Mouse (Mus musculus) limb, embryonic 12.5 days (tissue): ENCODE measurements around the gene Safb2. TPM values are rescaled to one million over a fixed set of nuclear protein-coding genes. Genes with fewer than 3 reads are reported as not detected.
A peak's percentile ranks its signal among the peaks of the same experiment; 100 is the strongest.
"Not testable (repeated sequence)": the region's sequence is repeated elsewhere in the genome, so short reads cannot be mapped to it uniquely, and the experiment has no call there.

Experiments
- ATAC-seq: fragments of 200-750 bp; cut with Nextera tagmentation; 2 replicates; pipeline ENCODE4 v1.8.0; 2017; ENCODE audit warnings: low read depth, moderate TSS enrichment; ENCODE audit not compliant: insufficient number of reproducible peaks, insufficient read depth, low FRiP score, low TSS enrichment
- H3K27ac ChIP-seq: fragments of 300-500 bp; sonication (generic); 2 replicates; pipeline ENCODE4 v1.5.1; 2016; ENCODE audit warnings: mild to moderate bottlenecking, moderate library complexity
- H3K27me3 ChIP-seq: fragments of 300-500 bp; sonication (generic); 2 replicates; pipeline ENCODE4 v1.6.1; 2016; ENCODE audit warnings: mild to moderate bottlenecking, moderate library complexity
- H3K36me3 ChIP-seq: fragments of 300-500 bp; sonication (generic); 2 replicates; pipeline ENCODE4 v1.6.1; 2016; ENCODE audit warnings: mild to moderate bottlenecking, moderate library complexity
- H3K4me1 ChIP-seq: fragments of 300-500 bp; sonication (generic); replicated peaks from 2 replicates; pipeline ENCODE4 v1.6.1; 2016
- H3K4me2 ChIP-seq: fragments of 300-500 bp; sonication (generic); 2 replicates; pipeline ENCODE4 v1.6.1; 2016; ENCODE audit warnings: mild to moderate bottlenecking, moderate library complexity
- H3K4me3 ChIP-seq: fragments of 300-500 bp; sonication (generic); replicated peaks from 2 replicates; pipeline ENCODE4 v1.5.1; 2016; ENCODE audit warnings: mild to moderate bottlenecking
- H3K9ac ChIP-seq: fragments of 300-500 bp; sonication (generic); replicated peaks from 2 replicates; pipeline ENCODE4 v1.6.1; 2016; ENCODE audit warnings: mild to moderate bottlenecking, moderate library complexity
- H3K9me3 ChIP-seq: fragments of 300-500 bp; sonication (generic); 2 replicates; pipeline ENCODE4 v1.6.1; 2016; ENCODE audit warnings: mild to moderate bottlenecking, moderate library complexity
- WGBS: fragments of 180-500 bp; shearing (Covaris S2); methylation state at CpG from one replicate; pipeline ENCODE4 v1.1.7; 2016; 5-methylcytosine and 5-hydroxymethylcytosine counted together
- polyA plus RNA-seq: library from polyadenylated mRNA; unstranded; fragments of >200 nt; fragmentation: Nextera tagmentation; extraction: Ambion mirVana; gene quantifications from 2 replicates; pipeline ENCODE4 v1.2.1, GENCODE M21; 2016

Safb2 gene
- polyA plus RNA-seq, 1 experiment from 2014 or later: 113 TPM

- peaks cover 19% of the 10 kb centered on the region for H3K4me1 ChIP-seq
- H3K27me3 ChIP-seq: no peaks in the 10 kb centered on the region
- H3K4me2 ChIP-seq: 0 out of 2 replicates have a peak overlapping the region, but pooled peaks have one; percentile 96
- no peak for ATAC-seq
- H3K9ac ChIP-seq: no peak overlapping the region
- H3K4me3 ChIP-seq: no peak overlapping the region
- WGBS: 94% methylated on average over 4 of the region's 4 CpGs
- H3K36me3 ChIP-seq: peaks cover 68% of the 10 kb centered on the region
- no peak overlapping the region for H3K27ac ChIP-seq
- no peaks in the 10 kb centered on the region for H3K9me3 ChIP-seq
Measured at GRCm38 (mm10) chr17:56615792-56616191, 31.4 kb upstream of the Safb2 start.

GRCm38 (mm10) chr17:56615136-56615784 lies 30.9 kb upstream of the Safb2 start:
- H3K4me1 ChIP-seq: peaks cover 23% of the 10 kb centered on the region
- no peaks in the 10 kb centered on the region for H3K9me3 ChIP-seq
- peak overlapping the region; percentile 96 for H3K4me2 ChIP-seq
- H3K27me3 ChIP-seq: no peaks in the 10 kb centered on the region
- WGBS: 86% methylated on average over 11 of the region's 11 CpGs
- peak overlapping the region; percentile 89; the same call in 1 of the 2 replicates for H3K9ac ChIP-seq
- ATAC-seq: no peak
- H3K27ac ChIP-seq: no peak overlapping the region
- H3K4me3 ChIP-seq: peak overlapping the region; percentile 74
- H3K36me3 ChIP-seq: peaks cover 62% of the 10 kb centered on the region

GRCm38 (mm10) chr17:56614391-56615135 lies 30.2 kb upstream of the Safb2 start:
- H3K9ac ChIP-seq: peak overlapping the region; percentile 89
- peak overlapping the region; percentile 74 for H3K4me3 ChIP-seq
- peaks cover 26% of the 10 kb centered on the region for H3K4me1 ChIP-seq
- H3K36me3 ChIP-seq: peaks cover 55% of the 10 kb centered on the region
- WGBS: 31% methylated on average over 14 of the region's 14 CpGs
- no peaks in the 10 kb centered on the region for H3K9me3 ChIP-seq
- H3K27ac ChIP-seq: no peak overlapping the region
- H3K4me2 ChIP-seq: peak overlapping the region; percentile 96
- no peak for ATAC-seq
- H3K27me3 ChIP-seq: no peaks in the 10 kb centered on the region

DNA sequence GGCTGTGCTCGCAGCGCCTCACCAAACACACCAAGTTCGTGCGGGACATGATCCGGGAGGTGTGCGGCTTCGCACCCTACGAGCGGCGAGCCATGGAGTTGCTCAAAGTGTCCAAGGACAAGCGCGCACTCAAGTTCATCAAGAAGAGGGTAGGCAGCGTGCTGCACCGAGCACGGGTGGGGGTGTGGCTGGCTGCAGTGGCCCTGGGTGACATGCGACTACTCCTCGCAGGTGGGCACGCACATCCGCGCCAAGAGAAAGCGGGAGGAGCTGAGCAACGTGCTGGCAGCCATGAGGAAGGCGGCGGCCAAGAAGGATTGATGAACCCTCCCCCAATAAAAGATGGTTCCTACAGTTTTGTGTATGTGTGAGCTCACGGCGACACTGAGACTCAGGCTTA lies 29.5 kb upstream of the Safb2 start:
- under 1% methylated on average over 26 of the region's 26 CpGs for WGBS
- Histone ChIP-seq H3K4me2 (peak overlapping the region; percentile 96), H3K4me3 (peak overlapping the region; percentile 74), H3K27ac (peak overlapping the region; percentile 93), H3K36me3 (peaks cover 49% of the 10 kb centered on the region), H3K9ac (peak overlapping the region; percentile 89), H3K4me1 (peaks cover 30% of the 10 kb centered on the region)
- not testable (repeated sequence) for ATAC-seq, H3K9me3 ChIP-seq, H3K27me3 ChIP-seq

- peaks cover 35% of the 10 kb centered on the region for H3K4me1 ChIP-seq
- peak within 1 kb of the TSS; percentile 93 for H3K27ac ChIP-seq
- peak within 1 kb of the TSS; percentile 89 for H3K9ac ChIP-seq
- peak; percentile 17; the same call in 1 of the 2 replicates for ATAC-seq
- peak within 1 kb of the TSS; percentile 74 for H3K4me3 ChIP-seq
- H3K36me3 ChIP-seq: peaks cover 43% of the 10 kb centered on the region
- H3K9me3 ChIP-seq: no peaks in the 10 kb centered on the region
- under 1% methylated on average over 52 of the region's 52 CpGs for WGBS
- peak within 1 kb of the TSS; percentile 96 for H3K4me2 ChIP-seq
- H3K27me3 ChIP-seq: no peaks in the 10 kb centered on the region
Measured at GRCm38 (mm10) chr17:56613236-56613844, 29.0 kb upstream of the Safb2 start, which contains the start of gene Rpl36. TSS of gene Rpl36 (plus strand) at chr17:56613416.

- 73% methylated on average over 10 of the region's 10 CpGs for WGBS
- H3K4me1 ChIP-seq: peaks cover 40% of the 10 kb centered on the region
- H3K27ac ChIP-seq, H3K9me3 ChIP-seq, H3K4me3 ChIP-seq, ATAC-seq, H3K4me2 ChIP-seq, H3K27me3 ChIP-seq: not testable (repeated sequence)
- H3K9ac ChIP-seq: 0 out of 2 replicates have a peak overlapping the region, but pooled peaks have one; percentile 18
- H3K36me3 ChIP-seq: peaks cover 39% of the 10 kb centered on the region
Measured at GRCm38 (mm10) chr17:56612565-56612939, 28.2 kb upstream of the Safb2 start.

DNA sequence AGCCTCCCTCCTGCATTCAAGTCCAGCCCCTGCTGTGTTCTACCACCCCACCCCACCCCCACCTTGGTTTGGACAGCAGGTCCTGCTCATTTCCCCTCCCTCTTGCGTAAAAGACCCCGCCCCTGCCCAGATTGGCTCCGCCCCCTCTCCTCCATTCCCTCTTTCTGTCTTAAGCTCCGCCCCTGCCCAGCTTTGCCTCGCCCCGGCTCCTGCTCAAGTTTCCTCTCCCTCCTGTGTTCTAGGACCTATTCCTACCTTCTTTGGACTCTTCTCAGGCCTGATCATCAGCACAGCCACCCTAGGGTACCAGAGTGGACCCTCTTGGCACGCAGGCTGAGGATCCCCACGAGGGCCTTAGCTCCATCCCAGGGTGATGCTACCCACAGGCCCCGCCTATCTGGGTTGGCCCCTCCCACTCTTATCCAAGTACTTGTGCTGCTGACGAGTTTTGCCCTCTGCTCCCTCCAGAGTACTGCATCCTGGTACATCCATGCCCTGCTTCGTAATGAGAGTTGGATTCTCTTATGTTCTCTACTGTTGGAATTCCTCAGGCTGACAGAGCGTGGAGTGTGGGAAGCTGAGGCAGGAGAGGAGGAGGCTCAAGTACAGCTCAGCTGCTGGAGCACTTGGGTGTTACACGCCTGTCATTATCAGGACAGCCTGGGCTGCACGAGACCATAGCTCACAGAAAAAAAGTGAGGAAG lies 27.6 kb upstream of the Safb2 start:
- Histone ChIP-seq H3K27me3 (no peaks in the 10 kb centered on the region), H3K27ac (no peak overlapping the region), H3K9me3 (no peaks in the 10 kb centered on the region), H3K4me1 (peaks cover 42% of the 10 kb centered on the region), H3K4me3 (no peak overlapping the region; the same call in 1 of the 2 replicates), H3K9ac (0 out of 2 replicates have a peak overlapping the region, but pooled peaks have one; percentile 18), H3K36me3 (peaks cover 39% of the 10 kb centered on the region), H3K4me2 (no peak overlapping the region)
- no peak for ATAC-seq
- 18% methylated on average over 14 of the region's 14 CpGs for WGBS

DNA sequence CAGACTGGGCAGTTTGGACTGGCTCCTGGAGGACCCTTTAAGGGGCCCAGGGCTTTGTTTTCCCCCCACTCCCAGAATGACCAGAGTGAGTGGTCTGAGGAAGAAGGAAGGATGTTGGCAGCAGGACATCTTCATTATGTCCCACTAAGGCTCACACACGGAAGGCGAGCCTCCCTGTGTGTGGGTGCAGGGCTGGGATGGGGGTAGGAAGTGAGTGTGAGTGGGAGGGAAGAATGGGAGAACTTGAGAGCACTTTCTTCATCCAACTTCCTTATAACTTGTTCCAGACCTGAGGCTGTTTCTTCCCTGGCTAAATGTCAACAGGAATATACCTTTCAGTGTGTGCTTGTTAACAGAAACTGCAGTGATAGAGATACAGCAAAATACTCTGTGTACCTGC lies 26.9 kb upstream of the Safb2 start:
- Histone ChIP-seq H3K9me3 (no peaks in the 10 kb centered on the region), H3K9ac (no peak overlapping the region), H3K27me3 (no peaks in the 10 kb centered on the region), H3K4me3 (no peak overlapping the region), H3K4me1 (peaks cover 42% of the 10 kb centered on the region), H3K27ac (no peak overlapping the region), H3K4me2 (no peak overlapping the region), H3K36me3 (peaks cover 39% of the 10 kb centered on the region)
- ATAC-seq: no peak
- 67% methylated on average over 2 of the region's 2 CpGs for WGBS

- H3K27me3 ChIP-seq: no peaks in the 10 kb centered on the region
- H3K9me3 ChIP-seq: no peaks in the 10 kb centered on the region
- WGBS: under 1% methylated on average over 44 of the region's 44 CpGs
- peak within 1 kb of the TSS; percentile 81 for H3K9ac ChIP-seq
- peak within 1 kb of the TSS; percentile 67 for H3K4me3 ChIP-seq
- H3K27ac ChIP-seq: peak within 1 kb of the TSS; percentile 77
- peaks cover 34% of the 10 kb centered on the region for H3K4me1 ChIP-seq
- H3K4me2 ChIP-seq: peak within 1 kb of the TSS; percentile 82
- ATAC-seq: peak; percentile 81
- peaks cover 39% of the 10 kb centered on the region for H3K36me3 ChIP-seq
Measured at GRCm38 (mm10) chr17:56609452-56610171, 25.2 kb upstream of the Safb2 start, which contains the start of gene 2410015M20Rik. TSS of gene 2410015M20Rik (minus strand) at chr17:56609771.

GRCm38 (mm10) chr17:56608699-56609098 lies 24.3 kb upstream of the Safb2 start:
- no peak for ATAC-seq
- Histone ChIP-seq H3K27me3 (no peaks in the 10 kb centered on the region), H3K4me1 (peaks cover 28% of the 10 kb centered on the region), H3K27ac (no peak overlapping the region), H3K9ac (peak overlapping the region; percentile 81), H3K4me3 (peak overlapping the region; percentile 67), H3K36me3 (peaks cover 42% of the 10 kb centered on the region), H3K4me2 (peak overlapping the region; percentile 82), H3K9me3 (no peaks in the 10 kb centered on the region)
- 53% methylated on average over 5 of the region's 5 CpGs for WGBS
